Mouse (Mus musculus) heart, embryonic 11.5 days (tissue): ENCODE measurements around the gene Bfar. TPM values are rescaled to one million over a fixed set of nuclear protein-coding genes. Genes with fewer than 3 reads are reported as not detected.
A peak's percentile ranks its signal among the peaks of the same experiment; 100 is the strongest.
"Not testable (repeated sequence)": the region's sequence is repeated elsewhere in the genome, so short reads cannot be mapped to it uniquely, and the experiment has no call there.

Experiments used
- ATAC-seq: fragments of 200-750 bp; cut with Nextera tagmentation; replicated peaks from 2 replicates; pipeline ENCODE4 v1.8.0; 2017; ENCODE audit warnings: moderate library complexity; ENCODE audit not compliant: insufficient number of reproducible peaks, low FRiP score, low TSS enrichment
- H3K27ac ChIP-seq: fragments of 300-500 bp; sonication (generic); 2 replicates; pipeline ENCODE4 v1.5.1; 2014; ENCODE audit warnings: mild to moderate bottlenecking, low read depth, low read length
- H3K27me3 ChIP-seq: fragments of 300-500 bp; sonication (generic); 2 replicates; pipeline ENCODE4 v1.6.1; 2014; ENCODE audit warnings: mild to moderate bottlenecking, low read length, mixed read lengths; ENCODE audit not compliant: control insufficient read depth, insufficient read depth
- H3K36me3 ChIP-seq: fragments of 300-500 bp; sonication (generic); 2 replicates; pipeline ENCODE4 v1.6.1; 2014; ENCODE audit warnings: mild to moderate bottlenecking, low read length, moderate library complexity, mixed read lengths; ENCODE audit not compliant: control insufficient read depth, insufficient read depth
- H3K4me1 ChIP-seq: fragments of 300-500 bp; sonication (generic); 2 replicates; pipeline ENCODE4 v1.6.1; 2014; ENCODE audit warnings: low read length; ENCODE audit not compliant: control insufficient read depth, insufficient read depth
- H3K4me2 ChIP-seq: fragments of 300-500 bp; sonication (generic); 2 replicates; pipeline ENCODE4 v1.6.1; 2014; ENCODE audit warnings: mild to moderate bottlenecking, moderate library complexity
- H3K4me3 ChIP-seq: fragments of 300-500 bp; sonication (generic); 2 replicates; pipeline ENCODE4 v1.5.1; 2014; ENCODE audit warnings: low read depth, low read length
- H3K9ac ChIP-seq: fragments of 300-500 bp; sonication (generic); 2 replicates; pipeline ENCODE4 v1.6.1; 2014; ENCODE audit warnings: mild to moderate bottlenecking, low read depth, low read length, moderate library complexity
- H3K9me3 ChIP-seq: fragments of 300-500 bp; sonication (generic); replicated peaks from 2 replicates; pipeline ENCODE4 v1.6.1; 2016; ENCODE audit warnings: low read length; ENCODE audit not compliant: control insufficient read depth
- WGBS: fragments of 180-500 bp; shearing (Covaris S2); extraction: QIAGEN DNeasy Blood & Tissue Kit; methylation state at CpG from one replicate; pipeline ENCODE4 v1.1.7; 2014; ENCODE audit not compliant: insufficient replicate concordance; 5-methylcytosine and 5-hydroxymethylcytosine counted together
- polyA plus RNA-seq: library from polyadenylated mRNA; unstranded; fragments of >200 nt; fragmentation: Nextera tagmentation; extraction: Ambion mirVana; gene quantifications from 2 replicates; pipeline ENCODE4 v1.2.1, GENCODE M21; 2014

The Bfar gene
- polyA plus RNA-seq, 1 experiment from 2014 or later, result 35.9 TPM

GRCm38 (mm10) chr16:13730285-13731255 lies 58.9 kb downstream of the Bfar start, which contains the start of gene Pla2g10:
Gene Pla2g10 (minus strand): TSS chr16:13730983.
- WGBS, result 8% methylated on average over 26 of the region's 26 CpGs
- peak within 1 kb of the TSS; percentile 25 for H3K4me3 ChIP-seq
- no peaks in the 10 kb centered on the region for H3K36me3 ChIP-seq
- no peaks in the 10 kb centered on the region for H3K4me1 ChIP-seq
- H3K9ac ChIP-seq, result no peak within 1 kb of the TSS
- H3K4me2 ChIP-seq, result peak within 1 kb of the TSS; percentile 65
- H3K27me3 ChIP-seq, result no peaks in the 10 kb centered on the region
- no peak within 1 kb of the TSS for H3K27ac ChIP-seq
- 0 out of 2 replicates have a peak, but pooled peaks have one; percentile 39 for ATAC-seq
- no peaks in the 10 kb centered on the region for H3K9me3 ChIP-seq

GRCm38 (mm10) chr16:13732786-13733185 lies 61.1 kb downstream of the Bfar start:
- no peaks in the 10 kb centered on the region for H3K4me1 ChIP-seq
- H3K4me3 ChIP-seq, result no peak overlapping the region
- WGBS, result 69% methylated on average over 3 of the region's 3 CpGs
- H3K27ac ChIP-seq, result no peak overlapping the region
- ATAC-seq, result no peak
- no peaks in the 10 kb centered on the region for H3K9me3 ChIP-seq
- no peak overlapping the region for H3K4me2 ChIP-seq
- no peaks in the 10 kb centered on the region for H3K36me3 ChIP-seq
- H3K9ac ChIP-seq, result no peak overlapping the region
- H3K27me3 ChIP-seq, result no peaks in the 10 kb centered on the region

- H3K36me3 ChIP-seq, result no peaks in the 10 kb centered on the region
- no peak for ATAC-seq
- H3K27me3 ChIP-seq, result no peaks in the 10 kb centered on the region
- H3K9ac ChIP-seq, result no peak overlapping the region
- no peak overlapping the region for H3K4me2 ChIP-seq
- H3K27ac ChIP-seq, result no peak overlapping the region
- no peak overlapping the region for H3K4me3 ChIP-seq
- WGBS, result 19% methylated on average over 9 of the region's 9 CpGs
- no peaks in the 10 kb centered on the region for H3K9me3 ChIP-seq
- H3K4me1 ChIP-seq, result no peaks in the 10 kb centered on the region
Measured at GRCm38 (mm10) chr16:13733518-13734137, 62.0 kb downstream of the Bfar start.

- ATAC-seq, result no peak
- H3K27ac ChIP-seq, result no peak overlapping the region
- no peaks in the 10 kb centered on the region for H3K9me3 ChIP-seq
- no peaks in the 10 kb centered on the region for H3K36me3 ChIP-seq
- no peak overlapping the region for H3K4me3 ChIP-seq
- 80% methylated on average over 8 of the region's 8 CpGs for WGBS
- H3K9ac ChIP-seq, result no peak overlapping the region
- H3K27me3 ChIP-seq, result no peaks in the 10 kb centered on the region
- H3K4me1 ChIP-seq, result no peaks in the 10 kb centered on the region
- H3K4me2 ChIP-seq, result no peak overlapping the region
Measured at GRCm38 (mm10) chr16:13735977-13736376, 64.3 kb downstream of the Bfar start.

- not testable (repeated sequence) for H3K4me2 ChIP-seq, H3K4me1 ChIP-seq, H3K36me3 ChIP-seq, H3K4me3 ChIP-seq, H3K27ac ChIP-seq, H3K9ac ChIP-seq, ATAC-seq, H3K9me3 ChIP-seq, H3K27me3 ChIP-seq
- 50% methylated on average over 4 of the region's 4 CpGs for WGBS
Measured at GRCm38 (mm10) chr16:13739044-13739443, 67.4 kb downstream of the Bfar start.

- no peak overlapping the region for H3K9ac ChIP-seq
- no peaks in the 10 kb centered on the region for H3K36me3 ChIP-seq
- 76% methylated on average over 2 of the region's 2 CpGs for WGBS
- ATAC-seq, result no peak
- H3K27me3 ChIP-seq, result no peaks in the 10 kb centered on the region
- H3K4me2 ChIP-seq, result no peak overlapping the region
- no peaks in the 10 kb centered on the region for H3K4me1 ChIP-seq
- H3K27ac ChIP-seq, result no peak overlapping the region
- no peak overlapping the region for H3K4me3 ChIP-seq
- H3K9me3 ChIP-seq, result no peaks in the 10 kb centered on the region
Measured at GRCm38 (mm10) chr16:13740844-13741243, 69.2 kb downstream of the Bfar start.

- no peak overlapping the region for H3K4me2 ChIP-seq
- no peaks in the 10 kb centered on the region for H3K36me3 ChIP-seq
- ATAC-seq, result no peak
- no peak overlapping the region for H3K9ac ChIP-seq
- no peak overlapping the region for H3K27ac ChIP-seq
- H3K4me3 ChIP-seq, result no peak overlapping the region
- no peaks in the 10 kb centered on the region for H3K9me3 ChIP-seq
- WGBS, result 77% methylated on average over 8 of the region's 8 CpGs
- H3K27me3 ChIP-seq, result peaks cover 3% of the 10 kb centered on the region; the same call in 1 of the 2 replicates
- H3K4me1 ChIP-seq, result no peaks in the 10 kb centered on the region
Measured at GRCm38 (mm10) chr16:13747708-13748107, 76.0 kb downstream of the Bfar start.

- Histone ChIP-seq H3K4me3 (no peak overlapping the region), H3K9me3 (no peaks in the 10 kb centered on the region), H3K36me3 (no peaks in the 10 kb centered on the region), H3K27me3 (peaks cover 3% of the 10 kb centered on the region; the same call in 1 of the 2 replicates), H3K4me2 (no peak overlapping the region), H3K4me1 (no peaks in the 10 kb centered on the region), H3K9ac (no peak overlapping the region), H3K27ac (no peak overlapping the region)
- 56% methylated on average over 3 of the region's 3 CpGs for WGBS
- ATAC-seq, result no peak
Measured at GRCm38 (mm10) chr16:13748124-13748523, 76.5 kb downstream of the Bfar start.
